Mouse (Mus musculus) layer of hippocampus, adult 6 months (tissue): ENCODE measurements around the gene Hist2h2be. TPM values are rescaled to one million over a fixed set of nuclear protein-coding genes. Genes with fewer than 3 reads are reported as not detected.

ENCODE experiments used
- long read RNA-seq, 2 experiments: library from polyadenylated mRNA; unstranded; transcript quantifications; one replicate each; pipeline ENCODE4 v2.0.0; 2019 to 2020
- polyA plus RNA-seq: library from polyadenylated mRNA; unstranded; fragments of <200 nt; fragmentation: Nextera tagmentation; gene quantifications from 2 replicates; pipeline ENCODE4 v1.2.3, GENCODE M21; 2021

Gene Hist2h2be
- 7.2 and 8.0 TPM in 2 replicates for polyA plus RNA-seq
- long read RNA-seq, experiment 1, transcript Hist2h2be-201 (1 exons, 2,620 nt): major isoform, 6 of 6 reads
- long read RNA-seq, experiment 1, partial matches to known transcripts: 0 of 6 reads
- long read RNA-seq, experiment 1, other reads (novel, unspliced or antisense): 0 of 6 reads
- long read RNA-seq, experiment 2, transcript Hist2h2be-201 (1 exons, 2,620 nt): major isoform, 28 of 28 reads
- long read RNA-seq, experiment 2, partial matches to known transcripts: 0 of 28 reads
- long read RNA-seq, experiment 2, other reads (novel, unspliced or antisense): 0 of 28 reads

DNA sequence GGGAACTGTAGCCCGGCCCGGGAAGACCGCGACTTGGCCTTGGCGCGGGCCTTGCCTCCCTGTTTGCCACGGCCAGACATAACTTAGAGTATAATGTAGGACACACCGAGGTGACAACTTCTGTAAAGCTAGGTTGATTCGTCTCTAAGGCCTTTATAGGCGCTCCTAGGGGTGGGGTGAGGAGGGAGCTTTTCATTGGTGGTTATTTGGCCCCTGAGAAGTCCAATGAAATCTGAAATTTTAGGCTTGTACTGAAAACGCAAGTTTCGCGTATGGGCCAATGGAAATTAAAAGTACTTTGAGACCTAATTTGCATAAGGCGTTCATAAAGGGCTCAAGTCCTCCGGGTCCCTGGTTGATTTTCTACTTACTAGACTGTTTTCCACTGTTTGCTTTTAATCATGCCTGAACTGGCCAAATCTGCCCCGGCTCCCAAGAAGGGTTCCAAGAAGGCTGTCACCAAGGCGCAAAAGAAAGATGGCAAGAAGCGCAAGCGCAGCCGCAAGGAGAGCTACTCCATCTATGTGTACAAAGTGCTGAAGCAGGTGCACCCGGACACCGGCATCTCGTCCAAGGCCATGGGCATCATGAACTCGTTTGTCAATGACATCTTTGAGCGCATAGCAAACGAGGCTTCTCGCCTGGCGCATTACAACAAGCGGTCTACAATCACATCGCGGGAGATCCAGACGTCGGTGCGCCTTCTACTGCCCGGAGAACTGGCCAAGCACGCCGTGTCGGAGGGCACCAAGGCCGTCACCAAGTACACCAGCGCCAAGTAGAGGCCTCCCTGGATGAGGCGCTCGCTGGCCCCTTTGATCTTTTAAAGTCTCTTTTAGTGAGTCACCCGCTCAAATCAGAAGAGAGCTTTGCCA, at the start of gene Hist2h2be, which contains the start of gene Hist2h2ac:
Gene Hist2h2be, plus strand, starts transcription at position 355 of the 875 bp plus-strand sequence.
Gene Hist2h2ac, minus strand, starts transcription at position 116 of the 875 bp plus-strand sequence.

GRCm38 (mm10) chr3:96172197-96173178, 48.4 kb upstream of the Hist2h2be start, which contains the start of gene Sf3b4:
Gene Sf3b4 (plus strand): TSS chr3:96172332.

DNA sequence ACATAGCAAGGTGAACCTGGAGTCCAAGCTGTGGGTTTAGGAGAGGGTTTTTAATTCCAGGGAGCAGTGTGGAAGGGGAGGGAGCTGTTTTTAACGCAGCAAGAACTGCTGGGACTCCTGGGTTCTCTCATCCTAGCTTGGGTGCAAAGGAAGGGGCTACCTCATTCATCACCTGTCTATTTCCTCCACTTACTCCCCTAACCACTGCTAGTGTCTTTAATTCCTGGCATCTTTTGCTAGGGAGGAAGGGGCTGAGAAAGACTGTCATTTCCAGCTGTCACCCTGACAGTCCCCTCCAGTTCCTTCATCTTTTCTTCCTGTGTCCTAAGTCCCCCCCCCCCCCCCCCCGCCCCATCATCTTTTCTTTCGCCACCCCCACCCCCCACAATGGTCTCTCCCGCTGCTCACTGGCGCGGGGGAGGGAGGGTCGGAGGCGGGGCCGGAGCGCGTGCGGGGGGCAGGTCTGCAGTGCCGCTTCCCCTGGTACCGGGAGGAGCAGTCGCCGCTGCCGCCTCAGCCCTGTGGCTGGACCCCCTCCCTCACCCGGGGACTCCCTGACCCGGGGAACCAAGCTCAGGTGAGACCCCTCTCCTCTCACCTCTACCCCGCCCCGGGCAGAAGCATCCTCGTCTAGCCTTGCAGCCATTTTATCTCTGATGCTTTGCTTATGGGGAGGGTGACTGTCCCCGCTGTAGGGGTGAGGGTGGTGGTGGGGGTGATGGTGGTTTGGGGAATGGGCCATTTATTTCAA, 40.0 kb upstream of the Hist2h2be start, which contains the start of gene Sv2a:
Gene Sv2a, plus strand, starts transcription at position 425 of the 751 bp plus-strand sequence.

DNA sequence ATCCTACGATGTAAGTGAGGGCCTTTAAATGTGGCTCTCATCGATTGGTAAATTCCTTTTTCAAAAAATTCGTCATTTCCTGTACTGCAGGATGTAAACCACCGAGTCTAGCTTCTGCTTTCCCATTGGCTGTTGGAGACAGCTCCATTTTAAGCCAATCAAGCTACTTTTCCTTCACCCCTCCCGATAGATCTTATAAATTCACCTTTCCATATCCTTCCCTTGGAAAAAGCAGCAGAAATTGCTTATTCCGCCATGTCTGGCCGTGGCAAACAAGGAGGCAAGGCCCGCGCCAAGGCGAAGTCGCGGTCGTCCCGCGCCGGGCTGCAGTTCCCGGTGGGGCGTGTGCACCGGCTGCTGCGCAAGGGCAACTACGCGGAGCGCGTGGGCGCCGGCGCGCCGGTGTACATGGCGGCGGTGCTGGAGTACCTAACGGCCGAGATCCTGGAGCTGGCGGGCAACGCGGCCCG, 1.2 kb upstream of the Hist2h2be start, which contains the start of the genes Bola1 and Hist2h2ab:
Gene Bola1, minus strand, starts transcription at position 49 of the 470 bp plus-strand sequence.
Gene Hist2h2ab, plus strand, starts transcription at position 205 of the 470 bp plus-strand sequence.

DNA sequence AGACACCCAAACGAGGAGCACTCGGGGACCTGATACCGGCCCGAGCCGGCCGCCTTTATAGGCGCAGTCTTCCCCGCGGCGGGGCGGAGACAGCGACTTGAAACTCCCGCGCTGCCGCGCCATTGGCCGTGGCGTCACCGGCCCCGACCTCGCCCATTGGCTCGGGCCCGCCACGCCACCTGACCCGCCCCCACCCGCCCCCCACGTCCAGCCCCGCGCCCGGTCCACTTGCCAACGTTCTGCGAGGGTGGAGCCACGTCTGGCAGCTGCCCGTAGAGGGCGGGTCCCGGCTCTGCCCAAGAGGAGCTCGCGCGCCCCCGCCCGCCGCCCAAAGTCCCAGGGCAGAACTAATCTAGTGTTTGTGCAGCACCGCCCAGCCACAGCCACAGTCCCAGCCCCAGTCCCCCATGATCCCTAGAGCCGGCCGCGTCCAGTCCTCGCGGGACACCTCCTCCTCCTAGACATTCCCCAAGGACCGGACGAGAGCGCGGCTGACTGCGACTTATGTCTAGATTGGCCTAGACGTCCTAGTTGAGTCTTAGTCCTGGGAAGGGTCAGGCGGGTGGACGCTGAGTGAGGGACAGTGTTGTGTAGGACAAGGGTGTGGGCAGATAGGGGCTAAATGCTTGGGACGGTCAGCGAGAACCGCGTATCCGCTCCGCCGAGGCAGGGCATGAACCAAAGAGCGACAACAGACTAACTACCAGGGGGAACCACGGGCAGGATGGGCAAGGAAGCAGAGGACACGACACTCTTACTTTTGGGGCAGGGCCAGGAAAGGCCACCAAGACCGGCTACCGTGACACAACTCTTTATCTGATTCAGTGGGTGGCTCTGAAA, 18.3 kb downstream of the Hist2h2be start, which contains the start of gene Hist2h3c2:
Gene Hist2h3c2, minus strand, starts transcription at position 174 of the 840 bp plus-strand sequence.

GRCm38 (mm10) chr3:96239949-96240798, 19.3 kb downstream of the Hist2h2be start, which contains the start of gene Hist2h2aa2:
Gene Hist2h2aa2 (minus strand): TSS chr3:96240276.

DNA sequence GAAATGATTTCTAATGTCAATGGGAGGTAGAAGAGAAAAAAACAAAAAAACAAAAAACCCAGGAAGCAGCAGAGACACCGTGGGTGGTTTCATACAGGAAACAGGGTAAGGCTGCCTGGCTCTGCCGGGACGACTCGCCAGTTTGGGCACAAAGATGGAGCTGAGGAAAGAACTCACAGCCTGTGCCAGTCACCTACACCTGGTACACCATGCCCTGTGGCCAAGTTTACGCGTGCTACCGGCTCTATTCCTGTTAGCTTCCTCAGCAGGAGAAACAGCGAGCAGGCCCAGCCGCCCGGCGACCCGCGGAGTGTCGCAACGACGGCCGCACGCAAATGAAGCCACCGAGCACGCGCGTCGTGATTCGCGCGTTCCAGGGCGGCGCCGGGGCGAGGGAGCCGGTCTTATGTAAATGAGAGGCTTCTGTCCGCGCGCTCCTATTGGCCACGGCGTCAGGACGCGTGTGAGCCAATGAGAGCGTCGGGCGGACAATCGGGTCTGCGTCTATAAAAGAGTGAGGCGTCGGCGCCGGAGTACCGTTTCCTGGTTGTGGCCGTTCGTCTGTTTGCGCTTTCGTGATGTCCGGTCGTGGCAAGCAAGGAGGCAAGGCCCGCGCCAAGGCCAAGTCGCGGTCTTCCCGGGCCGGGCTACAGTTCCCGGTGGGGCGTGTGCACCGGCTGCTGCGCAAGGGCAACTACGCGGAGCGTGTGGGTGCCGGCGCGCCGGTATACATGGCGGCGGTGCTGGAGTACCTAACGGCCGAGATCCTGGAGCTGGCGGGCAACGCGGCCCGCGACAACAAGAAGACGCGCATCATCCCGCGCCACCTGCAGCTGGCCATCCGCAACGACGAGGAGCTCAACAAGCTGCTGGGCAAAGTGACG, 24.3 kb downstream of the Hist2h2be start, which contains the start of gene Hist2h2aa1:
Gene Hist2h2aa1, plus strand, starts transcription at position 495 of the 884 bp plus-strand sequence.

DNA sequence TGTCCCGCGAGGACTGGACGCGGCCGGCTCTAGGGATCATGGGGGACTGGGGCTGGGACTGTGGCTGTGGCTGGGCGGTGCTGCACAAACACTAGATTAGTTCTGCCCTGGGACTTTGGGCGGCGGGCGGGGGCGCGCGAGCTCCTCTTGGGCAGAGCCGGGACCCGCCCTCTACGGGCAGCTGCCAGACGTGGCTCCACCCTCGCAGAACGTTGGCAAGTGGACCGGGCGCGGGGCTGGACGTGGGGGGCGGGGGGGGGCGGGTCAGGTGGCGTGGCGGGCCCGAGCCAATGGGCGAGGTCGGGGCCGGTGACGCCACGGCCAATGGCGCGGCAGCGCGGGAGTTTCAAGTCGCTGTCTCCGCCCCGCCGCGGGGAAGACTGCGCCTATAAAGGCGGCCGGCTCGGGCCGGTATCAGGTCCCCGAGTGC, 25.5 kb downstream of the Hist2h2be start, which contains the start of gene Hist2h3c1:
Gene Hist2h3c1, plus strand, starts transcription at position 259 of the 430 bp plus-strand sequence.

GRCm38 (mm10) chr3:96262979-96263550, 42.1 kb downstream of the Hist2h2be start, which contains the start of gene Hist2h4:
Gene Hist2h4 (minus strand): TSS chr3:96263311.

DNA sequence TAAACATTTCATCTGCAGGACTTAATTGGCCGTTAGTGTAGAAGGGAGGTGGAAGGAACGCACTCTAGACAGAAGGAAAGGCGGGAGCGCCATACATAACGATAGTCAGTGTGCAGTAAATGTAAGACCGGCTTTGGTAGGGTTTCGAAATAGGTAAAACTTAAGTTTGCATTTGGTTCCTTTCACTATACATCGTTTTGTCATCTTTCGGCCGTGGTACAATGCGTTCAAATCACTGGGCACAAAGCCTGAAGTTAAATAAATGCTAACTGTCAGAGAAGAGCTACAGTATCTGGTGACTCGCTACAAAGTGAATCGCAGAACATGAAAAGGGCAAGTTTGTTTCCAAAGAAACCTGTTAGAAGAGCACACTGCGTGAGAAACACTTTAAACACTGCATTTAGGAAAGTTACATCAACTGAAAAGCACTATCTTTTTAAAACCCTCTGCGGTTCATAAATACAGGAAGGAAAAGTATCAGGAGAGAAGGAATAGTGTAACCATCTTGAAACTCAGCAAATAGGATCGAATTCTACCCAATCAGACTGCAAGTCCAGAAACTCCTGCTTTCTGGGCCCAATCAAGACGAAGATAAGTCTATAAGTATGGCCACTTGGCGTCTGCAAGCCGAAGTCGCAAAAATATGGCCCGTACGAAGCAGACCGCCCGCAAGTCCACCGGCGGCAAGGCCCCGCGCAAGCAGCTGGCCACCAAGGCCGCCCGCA, 47.3 kb downstream of the Hist2h2be start, which contains the start of gene Hist2h3b:
Gene Hist2h3b, plus strand, starts transcription at position 604 of the 725 bp plus-strand sequence.

GRCm38 (mm10) chr3:96269511-96270474, 48.9 kb downstream of the Hist2h2be start, which contains the start of gene Hist2h2bb:
Gene Hist2h2bb (plus strand): TSS chr3:96269752.

